Mouse (Mus musculus): ENCODE results near the gene Prss8. TPM values are rescaled to one million over a fixed set of nuclear protein-coding genes. Genes with fewer than 3 reads are reported as not detected.
A peak's percentile ranks its signal among the peaks of the same experiment; 100 is the strongest.
"Not testable (repeated sequence)": the region's sequence is repeated elsewhere in the genome, so short reads cannot be mapped to it uniquely, and the experiment has no call there.

The Prss8 gene
- under 1 TPM in 1 of 2 experiments, not detected in 1; 0.60 TPM for total RNA-seq (2021)
- long read RNA-seq, experiment 1: 0 reads
- long read RNA-seq, experiment 2: 0 reads

- DNase-seq (ENCODE audit: low spot score in 2 of 2): no peak
Measured at GRCm38 (mm10) chr7:127929923-127930322, at the start of gene Prss8. TSS of gene Prss8 (minus strand) at chr7:127930104.

- DNase-seq (ENCODE audit: low spot score in 2 of 2): no peak
Measured at GRCm38 (mm10) chr7:127978856-127979255, 49.0 kb upstream of the Prss8 start.

GRCm38 (mm10) chr7:127974413-127974930 is 44.6 kb upstream of the Prss8 start:
- no peak for DNase-seq (ENCODE audit: low spot score in 2 of 2)

- DNase-seq (ENCODE audit: low spot score in 2 of 2): peak; percentile 58 to 66
Measured at GRCm38 (mm10) chr7:127967922-127968828, 38.3 kb upstream of the Prss8 start.

- DNase-seq (ENCODE audit: low spot score in 2 of 2): peak; percentile 95 to 98
Measured at GRCm38 (mm10) chr7:127967004-127967921, 37.4 kb upstream of the Prss8 start, which contains the start of gene Fus. TSS of gene Fus (plus strand) at chr7:127967457.

GRCm38 (mm10) chr7:127966371-127966918 is 36.5 kb upstream of the Prss8 start:
- DNase-seq (ENCODE audit: low spot score in 2 of 2): no peak

GRCm38 (mm10) chr7:127959364-127959763 is 29.5 kb upstream of the Prss8 start:
- DNase-seq (ENCODE audit: low spot score in 2 of 2): no peak

- DNase-seq (ENCODE audit: low spot score in 2 of 2): no peak
Measured at GRCm38 (mm10) chr7:127952864-127953581, 23.1 kb upstream of the Prss8 start.

GRCm38 (mm10) chr7:127946470-127947023 is 16.6 kb upstream of the Prss8 start, which contains the start of gene Prss36:
TSS of gene Prss36 (minus strand) at chr7:127946725.
- no peak for DNase-seq (ENCODE audit: low spot score in 2 of 2)

- DNase-seq (ENCODE audit: low spot score in 2 of 2): no peak
Measured at GRCm38 (mm10) chr7:127944614-127945013, 14.7 kb upstream of the Prss8 start.

- DNase-seq (ENCODE audit: low spot score in 2 of 2): not testable (repeated sequence)
Measured at GRCm38 (mm10) chr7:127942097-127942496, 12.2 kb upstream of the Prss8 start.

- DNase-seq (ENCODE audit: low spot score in 2 of 2): no peak
Measured at GRCm38 (mm10) chr7:127936216-127936884, 6.4 kb upstream of the Prss8 start.

- DNase-seq (ENCODE audit: low spot score in 2 of 2): no peak
Measured at GRCm38 (mm10) chr7:127935748-127936159, 5.8 kb upstream of the Prss8 start.

- peak; percentile 96 for DNase-seq (ENCODE audit: low spot score in 2 of 2)
Measured at GRCm38 (mm10) chr7:127935028-127935722, 5.3 kb upstream of the Prss8 start.

- no peak for DNase-seq (ENCODE audit: low spot score in 2 of 2)
Measured at GRCm38 (mm10) chr7:127934075-127934474, 4.2 kb upstream of the Prss8 start.

- DNase-seq (ENCODE audit: low spot score in 2 of 2): no peak
Measured at GRCm38 (mm10) chr7:127932273-127933031, 2.5 kb upstream of the Prss8 start.

GRCm38 (mm10) chr7:127931351-127932135 is 1.6 kb upstream of the Prss8 start:
- DNase-seq (ENCODE audit: low spot score in 2 of 2): no peak
